Mouse (Mus musculus) heart, adult 2 months (tissue): ENCODE results near the gene Cfi. TPM values are rescaled to one million over a fixed set of nuclear protein-coding genes. Genes with fewer than 3 reads are reported as not detected.

Experiments
- DNase-seq, 2 experiments: peaks; one replicate each; pipeline ENCODE4 v3.0.0; 2021
- H3K27ac ChIP-seq: fragments of 200-600 bp; 2 replicates; pipeline ENCODE4 v1.8.1; 2022
- H3K27me3 ChIP-seq: fragments of 200-500 bp; 2 replicates; pipeline ENCODE4 v1.6.1; 2012; ENCODE audit warnings: mild to moderate bottlenecking, low read length, inconsistent platforms, mixed read lengths; ENCODE audit not compliant: control insufficient read depth, insufficient read depth
- H3K36me3 ChIP-seq: fragments of 200-500 bp; 2 replicates; pipeline ENCODE4 v1.6.1; 2012; ENCODE audit warnings: low read length, inconsistent platforms; ENCODE audit not compliant: control insufficient read depth, insufficient read depth
- H3K4me1 ChIP-seq: fragments of 200-500 bp; 2 replicates; pipeline ENCODE4 v1.6.1; 2011; ENCODE audit warnings: low read length; ENCODE audit not compliant: control insufficient read depth, insufficient read depth
- H3K4me3 ChIP-seq: fragments of 200-600 bp; 2 replicates; pipeline ENCODE4 v1.8.1; 2022
- H3K79me2 ChIP-seq: fragments of 200-500 bp; replicated peaks from 2 replicates; pipeline ENCODE4 v1.6.1; 2012; ENCODE audit warnings: mild to moderate bottlenecking, inconsistent platforms, low read length, moderate library complexity, mixed read lengths; ENCODE audit not compliant: control insufficient read depth, insufficient read depth
- H3K9ac ChIP-seq: fragments of 200-500 bp; 2 replicates; pipeline ENCODE4 v1.6.1; 2012; ENCODE audit warnings: low read depth, mild to moderate bottlenecking, control low read depth, inconsistent platforms, low read length, mixed read lengths
- CTCF ChIP-seq: fragments of 200-600 bp; IDR thresholded peaks from 2 replicates; pipeline ENCODE4 v1.8.1; 2022; ENCODE audit warnings: antibody characterized with exemption, mild to moderate bottlenecking, moderate library complexity
- EP300 ChIP-seq: fragments of 200-500 bp; IDR thresholded peaks from 2 replicates; pipeline ENCODE4 v1.6.1; 2011; ENCODE audit warnings: low read depth, low read length, control low read depth; ENCODE audit not compliant: insufficient read depth
- POLR2A ChIP-seq: fragments of 200-500 bp; IDR thresholded peaks from 2 replicates; pipeline ENCODE4 v1.6.1; 2011; ENCODE audit warnings: mild to moderate bottlenecking, low read depth, low read length, control low read depth; ENCODE audit not compliant: insufficient read depth
- WGBS: fragments of 180-500 bp; shearing (Covaris S2); methylation state at CpG from one replicate; pipeline ENCODE4 v1.1.7; 2018; 5-methylcytosine and 5-hydroxymethylcytosine counted together
- intact Hi-C: fragments of 180-260 bp; cut with DNase I; formaldehyde crosslinking; loops from one replicate; pipeline ENCODE4 v1.15.1; 2025
- polyA plus RNA-seq: library from polyadenylated mRNA; depleted of rRNA; stranded (reverse); fragments of >200 nt; gene quantifications from 2 replicates; pipeline ENCODE4 v1.2.3, GENCODE M21; 2012
- total RNA-seq, 2 experiments: library from RNA; stranded (reverse); gene quantifications; 2 replicates each; pipeline ENCODE4 v1.2.3; 2021

Gene Cfi
- total and polyA plus RNA-seq, 3 experiments, result 0.27 to 0.55 (median 0.31) TPM

DNA sequence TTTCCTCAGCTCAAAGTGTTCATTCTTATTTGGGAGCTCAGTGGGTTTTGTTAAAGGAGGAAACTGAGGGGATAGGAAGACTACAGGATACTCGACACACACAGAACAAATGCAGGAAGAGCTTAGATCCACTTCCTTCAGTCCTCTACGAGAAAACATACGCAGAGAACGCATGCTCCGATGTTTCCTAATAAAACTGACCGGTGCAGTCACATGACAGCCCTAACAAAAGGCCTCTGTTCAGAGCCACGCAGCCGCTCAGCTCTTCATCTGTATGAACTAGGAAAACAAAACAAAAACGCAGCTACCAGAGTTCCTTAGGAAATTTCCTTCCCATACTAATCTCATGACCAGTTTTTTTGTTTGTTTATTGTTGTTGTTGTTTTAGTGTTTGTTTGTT lies 14.8 kb upstream of the Cfi start:
- no peaks in the 10 kb centered on the region for H3K4me1 ChIP-seq
- H3K27ac ChIP-seq, result no peak overlapping the region
- no peak for DNase-seq
- no peaks in the 10 kb centered on the region for H3K79me2 ChIP-seq
- H3K9ac ChIP-seq, result no peak overlapping the region
- intact Hi-C loops, result no loop called here
- no peaks in the 10 kb centered on the region for H3K36me3 ChIP-seq
- TF ChIP-seq POLR2A, result no peak
- no peak for TF ChIP-seq CTCF
- no peak for TF ChIP-seq EP300
- no peaks in the 10 kb centered on the region for H3K27me3 ChIP-seq
- WGBS, result 42% methylated on average over 9 of the region's 9 CpGs
- no peak overlapping the region for H3K4me3 ChIP-seq

DNA sequence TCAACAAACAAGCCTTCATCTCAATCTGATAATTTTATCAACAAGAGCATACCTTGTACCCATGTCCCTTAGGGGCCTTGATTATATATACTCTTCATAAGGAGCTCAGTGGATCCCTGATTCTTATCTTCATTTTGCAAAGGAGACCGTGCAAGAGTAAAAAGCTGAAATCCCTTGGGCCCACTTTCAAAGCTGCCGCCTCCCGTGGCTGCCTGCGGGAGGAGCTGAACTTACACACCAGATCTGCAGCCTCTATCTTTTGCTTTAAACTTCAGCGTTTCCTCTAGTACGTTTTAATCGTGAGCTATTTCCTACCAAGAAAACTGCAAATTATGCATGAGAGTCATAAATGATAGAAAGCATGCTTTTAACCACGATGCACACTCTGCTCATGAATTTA lies 13.9 kb upstream of the Cfi start:
- no peak for DNase-seq
- H3K36me3 ChIP-seq, result no peaks in the 10 kb centered on the region
- intact Hi-C loops, result no loop called here
- H3K4me1 ChIP-seq, result no peaks in the 10 kb centered on the region
- H3K4me3 ChIP-seq, result no peak overlapping the region
- H3K79me2 ChIP-seq, result no peaks in the 10 kb centered on the region
- no peak overlapping the region for H3K9ac ChIP-seq
- 57% methylated on average over 8 of the region's 8 CpGs for WGBS
- no peak overlapping the region for H3K27ac ChIP-seq
- TF ChIP-seq CTCF (no peak), EP300 (no peak), POLR2A (no peak)
- no peaks in the 10 kb centered on the region for H3K27me3 ChIP-seq

DNA sequence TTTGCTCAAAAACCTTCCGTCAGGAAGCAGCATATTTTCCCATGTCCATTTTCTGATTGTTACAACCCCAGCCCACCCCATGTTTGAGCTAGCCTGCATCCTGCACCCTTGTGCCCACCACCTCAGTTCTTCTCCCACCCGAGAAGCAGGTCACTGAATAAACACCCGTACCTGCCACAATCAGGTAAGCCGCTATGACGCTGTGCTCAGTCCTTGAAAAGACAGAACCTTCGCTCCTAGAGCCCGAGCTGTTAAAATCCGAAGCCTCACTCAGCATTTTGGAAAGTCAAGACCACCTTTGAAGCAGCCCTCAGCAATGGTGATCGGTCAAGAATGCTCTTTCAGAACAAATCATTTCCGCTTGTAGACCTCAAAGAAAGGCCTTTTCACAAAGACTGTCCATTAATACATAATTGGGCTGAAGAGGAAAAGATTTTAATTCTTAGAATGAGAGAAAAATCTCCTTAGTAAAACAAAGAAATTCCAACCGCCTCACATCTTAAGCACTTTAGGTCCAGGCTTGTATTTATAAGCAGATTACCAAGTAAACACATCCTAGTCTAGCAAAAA lies 13.4 kb upstream of the Cfi start, which contains the start of gene Rrh:
Rrh (minus strand) TSS at position 382 of the 570 bp plus-strand sequence.
- TF ChIP-seq CTCF (no peak), POLR2A (no peak), EP300 (no peak)

DNA sequence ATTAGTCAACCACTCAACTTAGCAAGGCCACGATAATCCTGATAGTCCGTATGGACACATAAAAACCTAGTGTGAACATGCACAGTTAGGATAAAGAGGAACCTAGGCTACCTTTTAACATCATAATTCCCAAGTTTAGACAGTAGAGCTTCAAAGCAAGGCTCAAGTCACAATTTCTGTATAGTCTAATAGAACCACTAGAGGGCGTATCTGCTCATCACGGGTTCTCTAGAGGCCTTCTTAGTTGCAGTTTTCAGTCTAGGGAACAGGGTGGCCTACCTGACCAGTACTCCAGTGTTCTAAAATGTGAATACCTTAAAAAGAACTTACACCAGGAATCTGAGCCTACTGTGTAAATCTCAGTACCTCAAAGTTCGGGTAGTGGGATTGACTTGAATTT lies 12.4 kb upstream of the Cfi start:
- intact Hi-C loops, result no loop called here
- Histone ChIP-seq H3K9ac (no peak overlapping the region), H3K79me2 (0 out of 2 replicates have a peak, but pooled peaks cover 2% of the 10 kb centered on the region), H3K27ac (no peak overlapping the region), H3K4me1 (no peaks in the 10 kb centered on the region), H3K36me3 (no peaks in the 10 kb centered on the region), H3K27me3 (no peaks in the 10 kb centered on the region), H3K4me3 (no peak overlapping the region)
- TF ChIP-seq EP300 (no peak), POLR2A (no peak), CTCF (peak; percentile 78)
- 56% methylated on average over 5 of the region's 5 CpGs for WGBS
- no peak for DNase-seq

More for the DNA sequence above, 13.4 kb upstream of the Cfi start, which contains the start of gene Rrh:
- Histone ChIP-seq H3K27me3 (no peaks in the 10 kb centered on the region), H3K79me2 (0 out of 2 replicates have a peak, but pooled peaks cover under 1% of the 10 kb centered on the region), H3K4me1 (no peaks in the 10 kb centered on the region), H3K4me3 (no peak within 1 kb of the TSS), H3K36me3 (no peaks in the 10 kb centered on the region), H3K9ac (no peak within 1 kb of the TSS), H3K27ac (no peak within 1 kb of the TSS)
- intact Hi-C loops, result no loop called here
- WGBS, result 94% methylated on average over 11 of the region's 11 CpGs
- DNase-seq, result no peak

DNA sequence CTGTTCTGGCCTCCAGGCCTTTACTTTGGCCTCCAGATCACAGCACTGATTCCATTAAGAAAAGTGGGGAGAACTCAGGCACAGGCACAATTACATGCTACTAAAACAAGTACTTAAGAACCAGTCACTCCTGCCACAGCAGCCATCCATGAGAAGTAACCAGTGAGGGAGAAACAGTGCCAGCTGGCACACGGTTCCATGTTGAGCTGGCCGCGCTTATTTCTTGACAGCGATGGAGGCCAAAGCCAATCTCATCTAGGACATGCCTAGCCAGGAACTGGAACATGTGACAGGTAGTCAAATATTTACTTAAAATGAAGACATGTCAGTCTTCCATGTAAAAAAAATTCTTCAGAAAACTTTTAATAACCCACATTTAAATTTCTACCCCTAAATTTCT lies 11.5 kb upstream of the Cfi start:
- peak in 1 of 2 experiments; percentile 40 for DNase-seq
- Histone ChIP-seq H3K36me3 (no peaks in the 10 kb centered on the region), H3K9ac (no peak overlapping the region), H3K79me2 (0 out of 2 replicates have a peak, but pooled peaks cover 2% of the 10 kb centered on the region), H3K27ac (no peak overlapping the region), H3K4me1 (no peaks in the 10 kb centered on the region), H3K27me3 (no peaks in the 10 kb centered on the region), H3K4me3 (no peak overlapping the region)
- intact Hi-C loops, result loop anchor here (2.0 kb wide), 1 partner anchor 255 kb away; no protein-coding TSS in a partner anchor
- 60% methylated on average over 4 of the region's 4 CpGs for WGBS
- no peak for TF ChIP-seq EP300
- TF ChIP-seq CTCF, result no peak
- no peak for TF ChIP-seq POLR2A

DNA sequence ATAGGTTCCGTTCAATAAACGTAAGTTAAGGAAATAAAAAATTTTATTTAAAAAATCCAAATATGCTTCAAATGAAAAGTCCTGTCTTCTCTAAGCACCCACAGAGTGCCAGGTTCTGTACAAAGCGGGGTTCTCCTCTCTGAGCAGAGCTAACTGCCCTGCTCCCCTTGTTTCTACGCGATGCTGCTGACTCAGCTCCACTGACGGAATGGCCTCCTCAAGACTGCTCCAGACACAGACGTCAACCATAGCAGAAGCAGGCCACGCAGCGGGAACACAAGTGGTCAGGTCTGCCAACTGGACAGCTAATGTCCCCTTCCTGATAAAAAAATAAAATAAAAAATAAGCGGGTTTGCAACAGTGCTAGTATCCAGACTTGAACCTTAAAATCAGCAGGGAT lies 10.8 kb upstream of the Cfi start:
- Histone ChIP-seq H3K79me2 (0 out of 2 replicates have a peak, but pooled peaks cover 2% of the 10 kb centered on the region), H3K27ac (no peak overlapping the region), H3K4me3 (no peak overlapping the region), H3K4me1 (no peaks in the 10 kb centered on the region; the same call in none of the 2 replicates), H3K9ac (no peak overlapping the region), H3K36me3 (no peaks in the 10 kb centered on the region; the same call in 1 of the 2 replicates), H3K27me3 (no peaks in the 10 kb centered on the region)
- intact Hi-C loops, result loop anchor here (2.0 kb wide), 1 partner anchor 254 kb away; no protein-coding TSS in a partner anchor
- 88% methylated on average over 10 of the region's 10 CpGs for WGBS
- DNase-seq, result no peak
- TF ChIP-seq EP300, result no peak
- TF ChIP-seq POLR2A, result no peak
- TF ChIP-seq CTCF, result no peak
